Mouse (Mus musculus) hindbrain, embryonic 15.5 days (tissue): Measurements from ENCODE around the gene Insl3. TPM values are rescaled to one million over a fixed set of nuclear protein-coding genes. Genes with fewer than 3 reads are reported as not detected.
"Not testable (repeated sequence)": the region's sequence is repeated elsewhere in the genome, so short reads cannot be mapped to it uniquely, and the experiment has no call there.

ENCODE experiments used
- ATAC-seq: fragments of 200-750 bp; cut with Nextera tagmentation; 2 replicates; pipeline ENCODE4 v1.8.0; 2017; ENCODE audit warnings: low read depth, moderate number of reproducible peaks, moderate TSS enrichment; ENCODE audit not compliant: low FRiP score
- H3K27ac ChIP-seq: fragments of 300-500 bp; sonication (generic); replicated peaks from 2 replicates; pipeline ENCODE4 v1.5.1; 2015; ENCODE audit warnings: mild to moderate bottlenecking, inconsistent platforms
- H3K27me3 ChIP-seq: fragments of 300-500 bp; sonication (generic); 2 replicates; pipeline ENCODE4 v1.6.1; 2015; ENCODE audit warnings: control low read depth, inconsistent platforms
- H3K36me3 ChIP-seq: fragments of 300-500 bp; sonication (generic); 2 replicates; pipeline ENCODE4 v1.6.1; 2015; ENCODE audit warnings: control low read depth, inconsistent platforms
- H3K4me1 ChIP-seq: fragments of 300-500 bp; sonication (generic); replicated peaks from 2 replicates; pipeline ENCODE4 v1.6.1; 2015; ENCODE audit warnings: control low read depth, inconsistent platforms
- H3K4me2 ChIP-seq: fragments of 300-500 bp; sonication (generic); 2 replicates; pipeline ENCODE4 v1.6.1; 2015; ENCODE audit warnings: moderate library complexity, mild to moderate bottlenecking, inconsistent platforms
- H3K4me3 ChIP-seq: fragments of 300-500 bp; sonication (generic); 2 replicates; pipeline ENCODE4 v1.5.1; 2015; ENCODE audit warnings: mild to moderate bottlenecking, inconsistent platforms
- H3K9ac ChIP-seq: fragments of 300-500 bp; sonication (generic); 2 replicates; pipeline ENCODE4 v1.6.1; 2015; ENCODE audit warnings: inconsistent platforms
- H3K9me3 ChIP-seq: fragments of 300-500 bp; sonication (generic); 2 replicates; pipeline ENCODE4 v1.6.1; 2016; ENCODE audit warnings: control low read depth, inconsistent platforms
- WGBS: fragments of 180-500 bp; shearing (Covaris S2); methylation state at CpG from one replicate; pipeline ENCODE4 v1.1.7; 2015; 5-methylcytosine and 5-hydroxymethylcytosine counted together
- polyA plus RNA-seq: library from polyadenylated mRNA; unstranded; fragments of >200 nt; fragmentation: Nextera tagmentation; extraction: Ambion mirVana; gene quantifications from 2 replicates; pipeline ENCODE4 v1.2.1, GENCODE M21; 2015

Insl3 gene
- polyA plus RNA-seq, 1 experiment from 2014 or later, result 1.5 TPM

DNA sequence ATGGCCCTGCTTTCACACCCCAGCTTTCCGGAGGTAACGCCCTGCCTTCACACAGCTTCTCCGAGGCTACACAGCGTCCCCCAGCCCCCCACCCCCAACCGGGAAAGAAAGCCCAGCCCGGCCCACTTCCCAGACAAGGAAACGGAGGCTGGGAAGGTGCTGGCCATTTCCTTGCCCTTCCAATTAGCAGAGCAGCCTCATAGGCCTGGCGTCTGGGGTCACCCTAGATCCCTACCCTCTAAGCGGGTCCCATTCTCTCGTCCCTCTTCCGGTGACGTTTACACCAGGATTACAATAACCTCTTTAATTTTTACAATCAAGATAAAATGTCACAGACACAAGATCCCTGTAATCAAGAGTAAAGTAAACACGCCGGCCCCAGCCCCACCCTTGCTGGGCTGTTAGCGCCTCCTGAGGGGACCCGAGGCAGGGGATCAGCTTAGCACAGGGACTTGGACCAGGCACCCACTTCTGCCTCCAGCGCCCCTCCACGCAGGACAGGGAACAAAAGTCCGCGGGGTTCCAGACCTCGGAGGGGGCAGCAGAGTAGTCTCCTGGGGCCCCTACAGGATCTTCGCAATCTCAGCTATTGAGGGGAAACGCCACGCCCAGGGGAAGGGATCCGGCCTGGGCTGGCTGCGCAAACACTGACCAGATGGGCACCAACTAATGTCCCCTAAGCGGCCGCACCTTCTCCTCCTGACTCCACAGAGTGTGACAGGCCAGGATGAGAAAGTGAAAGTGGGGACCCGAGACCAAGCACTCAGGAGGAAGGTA lies 11.7 kb downstream of the Insl3 start:
- Histone ChIP-seq H3K27me3 (peaks cover 65% of the 10 kb centered on the region), H3K4me3 (peak overlapping the region; percentile 16; the same call in 1 of the 2 replicates)

DNA sequence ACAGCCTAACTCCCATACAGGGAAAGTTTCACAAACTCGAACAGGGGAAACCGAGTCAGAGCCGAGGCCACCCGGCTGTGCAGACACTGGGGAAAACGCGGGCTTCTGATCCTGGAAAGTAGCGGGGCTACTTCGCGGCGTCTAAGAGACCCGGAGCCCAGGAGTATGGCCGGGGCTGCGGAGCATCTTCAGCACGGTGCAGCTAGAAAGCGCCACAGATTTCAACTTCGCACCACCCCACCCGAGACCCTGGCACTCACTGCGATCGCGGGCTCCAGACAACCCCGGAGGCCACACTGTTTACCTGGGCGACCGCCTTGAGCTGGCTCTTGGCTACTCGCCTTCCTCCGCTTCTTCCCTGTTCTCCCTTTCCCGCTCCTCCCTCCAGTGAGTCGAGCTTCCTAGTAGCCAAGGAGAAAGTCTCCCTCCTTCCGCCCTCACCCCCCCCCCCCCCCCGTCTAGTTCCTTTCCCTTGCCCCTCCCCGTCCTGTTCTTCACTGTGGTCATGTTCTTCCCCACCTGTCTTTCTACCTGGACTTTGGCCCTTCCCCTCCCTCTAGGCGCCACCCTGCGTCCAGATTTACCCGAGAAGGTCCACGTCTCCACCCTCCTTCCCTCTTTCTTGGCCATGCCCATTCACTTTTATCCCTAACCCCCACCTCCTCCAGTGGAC lies 12.5 kb downstream of the Insl3 start, which contains the start of gene B3gnt3:
Gene B3gnt3 (minus strand): TSS at position 376 of the 673 bp plus-strand sequence.
- Histone ChIP-seq H3K27ac (no peak within 1 kb of the TSS), H3K4me2 (peak within 1 kb of the TSS; percentile 18), H3K4me3 (peak within 1 kb of the TSS; percentile 16; the same call in 1 of the 2 replicates), H3K9me3 (no peaks in the 10 kb centered on the region), H3K9ac (no peak within 1 kb of the TSS), H3K27me3 (peaks cover 61% of the 10 kb centered on the region), H3K4me1 (no peaks in the 10 kb centered on the region; the same call in 1 of the 2 replicates), H3K36me3 (no peaks in the 10 kb centered on the region)
- no peak for ATAC-seq
- WGBS, result 19% methylated on average over 30 of the region's 34 CpGs

More for the DNA sequence above, 11.7 kb downstream of the Insl3 start:
- H3K4me2 ChIP-seq, result peak overlapping the region; percentile 18
- no peak overlapping the region for H3K27ac ChIP-seq
- WGBS, result 9% methylated on average over 29 of the region's 29 CpGs
- H3K9ac ChIP-seq, result no peak overlapping the region
- H3K36me3 ChIP-seq, result no peaks in the 10 kb centered on the region
- no peaks in the 10 kb centered on the region; the same call in 1 of the 2 replicates for H3K4me1 ChIP-seq
- H3K9me3 ChIP-seq, result no peaks in the 10 kb centered on the region
- ATAC-seq, result no peak

DNA sequence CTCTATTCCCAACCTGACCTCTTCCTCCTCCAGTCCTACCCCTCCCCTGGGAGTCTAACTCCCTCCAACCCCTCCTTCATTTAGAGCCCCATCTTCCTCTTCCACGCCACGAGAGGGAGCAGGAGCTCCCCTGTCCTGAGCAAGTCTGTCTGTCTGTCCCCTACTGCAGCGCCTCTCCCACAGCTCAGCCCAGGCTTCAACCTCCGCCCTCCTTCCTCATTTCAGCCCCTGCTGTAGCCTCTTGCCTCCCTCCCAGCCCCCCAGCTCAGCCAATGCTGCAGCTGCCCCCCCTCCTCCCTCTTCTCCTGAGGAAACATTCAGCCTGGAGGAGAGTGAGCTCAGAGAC lies 13.0 kb downstream of the Insl3 start:
- peaks cover 58% of the 10 kb centered on the region for H3K27me3 ChIP-seq
- no peak for ATAC-seq
- no peaks in the 10 kb centered on the region for H3K9me3 ChIP-seq
- no peaks in the 10 kb centered on the region for H3K36me3 ChIP-seq
- no peaks in the 10 kb centered on the region; the same call in 1 of the 2 replicates for H3K4me1 ChIP-seq
- no peak overlapping the region for H3K4me3 ChIP-seq
- no peak overlapping the region for H3K4me2 ChIP-seq
- H3K27ac ChIP-seq, result no peak overlapping the region
- WGBS, result 34% methylated on average over 4 of the region's 4 CpGs
- H3K9ac ChIP-seq, result no peak overlapping the region

DNA sequence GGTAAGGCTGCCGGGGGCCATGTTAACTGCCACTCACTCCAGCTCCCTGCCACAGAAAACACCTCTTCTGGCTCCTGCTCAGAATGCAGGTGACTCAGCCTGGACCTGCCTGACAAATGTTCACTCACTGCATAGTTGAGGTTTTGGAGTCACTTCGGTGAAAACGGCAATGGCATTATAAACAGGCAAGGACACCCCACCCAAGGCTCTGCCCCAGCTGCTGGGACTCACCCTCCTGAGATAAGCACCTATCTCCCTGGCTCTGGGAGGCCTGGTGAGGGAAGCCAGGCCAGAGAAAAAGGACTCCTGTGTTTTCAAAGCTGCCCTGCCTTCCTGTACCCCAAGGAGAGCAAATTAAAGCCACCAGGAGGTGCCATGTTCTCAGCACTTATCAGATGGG lies 13.9 kb downstream of the Insl3 start:
- H3K36me3 ChIP-seq, result no peaks in the 10 kb centered on the region
- no peaks in the 10 kb centered on the region; the same call in 1 of the 2 replicates for H3K4me1 ChIP-seq
- no peak overlapping the region for H3K9ac ChIP-seq
- H3K9me3 ChIP-seq, result no peaks in the 10 kb centered on the region
- H3K4me2 ChIP-seq, result no peak overlapping the region
- no peak for ATAC-seq
- H3K27ac ChIP-seq, result no peak overlapping the region
- peaks cover 55% of the 10 kb centered on the region for H3K27me3 ChIP-seq
- 81% methylated on average over 3 of the region's 3 CpGs for WGBS
- no peak overlapping the region for H3K4me3 ChIP-seq

DNA sequence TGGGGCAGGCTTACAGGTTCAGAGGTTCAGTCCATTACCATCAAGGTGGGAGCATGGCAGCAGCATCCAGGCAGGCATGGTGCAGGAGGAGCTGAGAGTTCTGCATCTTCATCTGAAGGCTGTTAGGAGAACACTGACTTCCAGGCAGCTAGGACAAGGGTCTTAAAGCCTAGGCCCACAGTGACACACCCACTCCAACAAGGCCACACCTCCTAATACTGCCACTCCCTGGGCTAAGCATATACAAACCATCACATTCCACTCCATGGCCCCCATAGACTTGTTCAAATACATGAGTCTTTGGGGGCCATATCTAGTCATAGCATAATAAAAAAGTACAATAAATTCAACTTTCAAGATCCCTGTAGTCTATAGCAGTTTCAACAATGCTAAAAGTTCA lies 14.4 kb downstream of the Insl3 start:
- H3K27me3 ChIP-seq, result peaks cover 55% of the 10 kb centered on the region
- not testable (repeated sequence) for H3K4me2 ChIP-seq, H3K9ac ChIP-seq, H3K27ac ChIP-seq, H3K9me3 ChIP-seq, H3K4me1 ChIP-seq, ATAC-seq, H3K36me3 ChIP-seq, H3K4me3 ChIP-seq

DNA sequence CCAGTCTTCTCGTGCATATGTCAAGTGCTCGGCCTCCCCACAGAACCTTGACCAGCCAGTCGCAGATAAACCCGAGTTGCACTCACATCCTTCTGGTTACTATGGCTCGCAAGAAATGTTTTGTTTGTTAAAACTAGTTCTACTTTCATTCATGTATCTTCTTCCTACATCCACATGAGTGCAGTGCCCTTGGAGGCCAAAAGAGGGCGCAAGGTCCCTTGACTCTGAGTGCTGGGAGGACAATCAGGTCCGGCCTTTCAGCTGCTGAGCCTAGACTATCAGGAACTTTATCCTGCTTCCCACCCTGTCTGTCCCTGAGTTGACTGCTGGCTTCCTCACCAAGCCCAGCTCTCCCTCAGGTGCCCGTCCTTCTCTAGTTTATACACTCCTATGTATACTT lies 18.9 kb downstream of the Insl3 start:
- no peak overlapping the region for H3K27ac ChIP-seq
- H3K4me1 ChIP-seq, result peaks cover 9% of the 10 kb centered on the region
- no peaks in the 10 kb centered on the region for H3K9me3 ChIP-seq
- peaks cover 19% of the 10 kb centered on the region for H3K27me3 ChIP-seq
- no peak overlapping the region for H3K4me3 ChIP-seq
- no peak overlapping the region for H3K4me2 ChIP-seq
- H3K36me3 ChIP-seq, result peaks cover 10% of the 10 kb centered on the region
- H3K9ac ChIP-seq, result no peak overlapping the region
- WGBS, result 42% methylated on average over 8 of the region's 8 CpGs
- no peak for ATAC-seq

DNA sequence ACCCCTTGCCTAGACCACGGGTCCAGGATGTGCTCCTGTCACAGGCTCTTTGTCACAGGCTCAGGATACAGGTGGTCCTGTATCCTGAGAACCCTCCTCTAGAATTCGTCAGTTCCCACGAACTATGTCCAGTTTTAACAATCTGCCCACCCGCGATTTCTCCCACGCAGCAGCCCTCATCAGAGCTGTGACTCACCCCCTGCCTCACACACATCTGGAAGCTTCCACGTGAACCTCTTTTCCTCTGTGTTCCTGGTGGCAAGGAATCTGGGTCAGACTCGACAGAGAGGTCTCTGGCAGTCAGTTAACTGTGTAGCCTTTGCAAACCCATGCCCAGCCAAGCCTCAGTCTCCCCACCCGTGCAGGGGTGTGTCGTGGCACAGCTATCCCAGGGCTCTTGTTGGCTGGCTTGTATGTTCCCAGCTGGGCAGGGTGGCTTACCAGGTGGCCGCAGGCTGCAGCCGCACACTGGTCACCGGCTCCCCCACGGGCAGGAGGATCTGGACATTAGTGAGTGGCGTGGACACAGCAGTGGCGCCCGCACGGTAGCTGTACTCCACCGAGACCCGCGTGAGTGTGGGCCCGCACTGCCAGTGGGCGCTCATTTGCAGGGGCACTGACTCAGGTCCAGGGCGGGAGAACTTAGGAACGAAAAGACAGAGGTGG lies 20.3 kb downstream of the Insl3 start:
- Histone ChIP-seq H3K9me3 (no peaks in the 10 kb centered on the region), H3K4me3 (no peak overlapping the region), H3K4me1 (peaks cover 9% of the 10 kb centered on the region), H3K27me3 (peaks cover 6% of the 10 kb centered on the region; the same call in 1 of the 2 replicates), H3K27ac (no peak overlapping the region), H3K36me3 (peaks cover 10% of the 10 kb centered on the region), H3K4me2 (peak overlapping the region; percentile 51), H3K9ac (no peak overlapping the region)
- peak; percentile 23 for ATAC-seq
- 39% methylated on average over 25 of the region's 25 CpGs for WGBS

DNA sequence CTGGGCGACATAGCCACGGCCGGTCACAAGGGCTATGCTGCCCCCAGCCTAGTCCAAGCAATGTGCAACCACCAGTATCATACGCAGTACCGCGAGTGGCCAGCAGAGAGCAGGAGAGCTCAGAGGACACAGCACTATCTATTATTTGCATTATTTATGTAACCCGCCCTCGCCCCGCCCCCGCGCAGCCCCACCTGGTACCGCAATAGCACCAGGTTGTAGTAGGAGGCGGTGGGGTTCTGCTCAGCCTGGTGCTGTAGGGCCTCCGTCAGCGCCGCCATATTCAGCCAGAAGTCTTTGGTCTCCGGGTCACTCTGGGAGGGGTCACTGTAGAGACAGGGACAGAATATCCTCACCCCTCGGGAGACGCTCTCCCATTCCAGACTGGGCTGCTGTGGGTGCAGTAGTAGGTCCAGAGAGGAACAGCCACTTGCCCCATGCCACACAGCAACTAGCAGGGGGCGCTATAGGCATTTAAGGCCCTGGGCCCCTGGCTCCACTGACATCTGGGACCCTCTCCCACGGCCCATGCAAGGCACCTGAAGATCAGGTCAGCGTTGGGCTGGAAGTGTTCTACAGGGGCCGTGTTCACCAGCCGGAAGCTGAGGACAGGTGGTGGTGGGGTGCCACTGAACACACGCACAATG lies 20.9 kb downstream of the Insl3 start:
- Histone ChIP-seq H3K9ac (no peak overlapping the region), H3K27me3 (peaks cover 5% of the 10 kb centered on the region; the same call in 1 of the 2 replicates), H3K36me3 (peaks cover 15% of the 10 kb centered on the region), H3K4me3 (0 out of 2 replicates have a peak overlapping the region, but pooled peaks have one; percentile 14), H3K27ac (no peak overlapping the region), H3K9me3 (no peaks in the 10 kb centered on the region), H3K4me1 (peaks cover 9% of the 10 kb centered on the region), H3K4me2 (peak overlapping the region; percentile 51)
- 22% methylated on average over 25 of the region's 25 CpGs for WGBS
- peak; percentile 61 for ATAC-seq

DNA sequence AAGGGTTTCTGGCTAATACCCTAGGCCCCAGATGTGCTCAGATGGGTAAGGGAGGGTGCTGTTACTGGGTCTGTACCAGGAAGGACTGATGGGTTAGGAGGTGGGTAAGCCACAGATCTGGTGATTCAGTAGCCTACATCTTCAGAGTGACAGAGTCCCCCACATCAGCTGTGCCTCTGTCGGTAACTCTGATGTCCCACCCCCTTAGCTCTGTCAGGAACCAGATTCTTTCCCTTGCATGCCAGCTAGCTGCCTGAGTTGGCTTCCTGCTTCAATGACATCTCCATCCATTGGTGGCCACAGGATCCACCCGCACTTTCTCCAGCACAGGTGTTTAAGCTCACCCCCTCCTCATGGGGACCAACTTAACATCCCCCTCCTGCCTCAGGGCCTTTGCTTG lies 22.6 kb downstream of the Insl3 start:
- no peak overlapping the region for H3K4me2 ChIP-seq
- no peak overlapping the region for H3K9ac ChIP-seq
- 91% methylated on average over 2 of the region's 2 CpGs for WGBS
- peaks cover 9% of the 10 kb centered on the region for H3K4me1 ChIP-seq
- H3K9me3 ChIP-seq, result no peaks in the 10 kb centered on the region
- no peak overlapping the region for H3K27ac ChIP-seq
- no peak for ATAC-seq
- peaks cover 26% of the 10 kb centered on the region for H3K36me3 ChIP-seq
- no peaks in the 10 kb centered on the region for H3K27me3 ChIP-seq
- H3K4me3 ChIP-seq, result no peak overlapping the region

DNA sequence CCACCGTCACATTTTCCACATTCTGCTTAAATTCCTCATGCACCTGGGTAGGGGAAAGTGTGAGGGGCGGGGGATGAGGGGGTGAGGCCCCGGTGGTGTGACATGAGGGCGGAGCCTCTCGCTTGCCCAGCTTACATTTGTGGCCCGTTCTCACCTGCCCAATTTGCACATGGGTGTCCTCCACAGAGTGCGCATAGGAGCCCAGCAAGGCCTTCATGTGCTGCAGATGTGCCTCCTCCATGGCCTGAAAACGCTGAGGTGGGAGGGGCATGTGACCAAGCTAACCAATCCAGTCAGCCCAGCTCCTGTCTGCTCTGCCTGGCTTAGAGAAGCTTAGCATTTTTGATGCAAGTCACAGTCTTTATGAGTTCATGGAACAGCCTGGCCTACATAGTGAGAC lies 26.5 kb downstream of the Insl3 start:
- H3K9me3 ChIP-seq, result no peaks in the 10 kb centered on the region
- H3K27me3 ChIP-seq, result no peaks in the 10 kb centered on the region
- no peak overlapping the region for H3K27ac ChIP-seq
- no peak overlapping the region for H3K9ac ChIP-seq
- H3K4me2 ChIP-seq, result no peak overlapping the region
- H3K4me3 ChIP-seq, result no peak overlapping the region
- peaks cover 26% of the 10 kb centered on the region for H3K4me1 ChIP-seq
- 58% methylated on average over 8 of the region's 8 CpGs for WGBS
- no peak for ATAC-seq
- peaks cover 30% of the 10 kb centered on the region for H3K36me3 ChIP-seq

DNA sequence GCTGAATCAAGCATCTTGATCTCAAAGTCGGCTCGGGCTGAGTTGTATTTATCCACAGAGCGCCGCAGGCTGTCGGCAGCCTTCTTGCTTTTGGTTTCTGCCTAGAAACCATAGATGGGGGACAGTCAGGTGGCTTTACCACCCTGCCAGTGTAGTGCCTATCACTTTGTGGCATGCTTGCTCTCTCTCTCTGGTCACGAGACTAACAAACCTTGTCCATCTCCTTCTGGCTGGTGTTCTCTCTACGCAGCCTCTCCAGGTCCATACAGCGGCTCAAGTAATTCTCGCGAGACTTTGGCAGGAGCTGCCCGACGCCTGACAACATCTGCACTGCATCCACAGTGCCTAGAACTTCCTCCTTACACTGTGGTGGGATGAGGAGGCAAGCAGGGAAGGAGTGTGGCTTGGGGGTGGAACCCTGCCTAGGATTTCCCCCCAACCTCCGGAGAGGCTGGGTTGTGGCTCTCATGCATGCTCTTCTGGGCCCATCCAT lies 27.6 kb downstream of the Insl3 start:
- WGBS, result 85% methylated on average over 13 of the region's 13 CpGs
- H3K9ac ChIP-seq, result no peak overlapping the region
- H3K27me3 ChIP-seq, result no peaks in the 10 kb centered on the region
- no peak overlapping the region for H3K4me3 ChIP-seq
- H3K4me2 ChIP-seq, result no peak overlapping the region
- peaks cover 37% of the 10 kb centered on the region for H3K4me1 ChIP-seq
- H3K36me3 ChIP-seq, result peaks cover 22% of the 10 kb centered on the region
- H3K9me3 ChIP-seq, result no peaks in the 10 kb centered on the region
- H3K27ac ChIP-seq, result no peak overlapping the region
- no peak for ATAC-seq
